Mouse (Mus musculus): Measurements from ENCODE around the gene Pex10. TPM values are rescaled to one million over a fixed set of nuclear protein-coding genes. Genes with fewer than 3 reads are reported as not detected.

Pex10 gene
- polyA plus RNA-seq, 1 experiment: 6.5 TPM

DNA sequence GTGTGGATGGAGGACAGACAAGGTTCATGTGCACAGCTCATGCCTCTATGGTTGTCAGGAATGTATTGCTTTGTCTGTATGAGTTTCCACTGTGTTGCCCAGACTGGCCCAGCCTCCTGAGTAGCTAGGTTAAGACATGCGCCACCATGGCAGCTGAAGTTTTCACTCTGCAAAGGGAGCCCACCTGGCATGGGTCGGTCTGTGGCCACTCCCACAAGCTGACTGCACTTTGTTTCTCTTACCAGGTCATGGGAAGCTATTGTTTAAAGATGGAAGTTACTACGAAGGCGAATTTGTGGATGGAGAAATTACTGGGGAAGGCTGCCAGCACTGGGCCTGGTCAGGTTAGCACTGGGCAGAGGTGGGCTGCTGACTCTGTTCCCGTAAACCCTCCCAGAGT, 22.4 kb downstream of the Pex10 start:
- Histone ChIP-seq H3K27ac (ENCODE audit: insufficient read depth, low read depth, low read length) (no peak overlapping the region), H3K4me3 (ENCODE audit: insufficient read depth, low read length) (no peak overlapping the region), H3K4me1 (ENCODE audit: control insufficient read depth, insufficient read depth, low read length) (peaks cover 21% of the 10 kb centered on the region)
- no peak for TF ChIP-seq CTCF (IDR thresholded peaks at IDR 0.05; ENCODE audit: low read depth, low read length)
- TF ChIP-seq POLR2A (IDR thresholded peaks at IDR 0.05; ENCODE audit: borderline replicate concordance, low read depth, low read length): no peak

DNA sequence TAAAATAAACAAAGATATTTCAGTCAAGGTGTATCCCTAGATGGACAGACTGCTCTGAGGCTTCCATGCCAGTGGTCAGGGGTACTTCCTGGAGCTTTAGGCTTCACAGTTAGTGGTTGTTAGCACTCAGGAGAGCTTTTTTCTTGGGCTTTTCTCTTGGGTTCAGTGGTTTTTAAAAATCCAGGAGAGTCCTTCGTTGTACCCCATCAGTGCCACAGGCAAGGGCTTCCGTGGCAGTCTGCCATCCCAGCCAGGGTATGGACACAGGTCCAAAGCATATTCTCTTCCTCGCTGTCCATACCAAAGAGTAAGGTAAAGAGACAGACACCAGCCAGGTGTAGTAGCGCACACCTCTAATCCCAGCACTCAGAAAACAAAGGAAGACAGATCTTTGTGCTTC, 23.3 kb downstream of the Pex10 start:
- no peak for TF ChIP-seq CTCF (IDR thresholded peaks at IDR 0.05; ENCODE audit: low read depth, low read length)
- TF ChIP-seq POLR2A (IDR thresholded peaks at IDR 0.05; ENCODE audit: borderline replicate concordance, low read depth, low read length): no peak
- H3K4me1 ChIP-seq (ENCODE audit: control insufficient read depth, insufficient read depth, low read length): peaks cover 17% of the 10 kb centered on the region
- H3K4me3 ChIP-seq (ENCODE audit: insufficient read depth, low read length): no peak overlapping the region
- no peak overlapping the region for H3K27ac ChIP-seq (ENCODE audit: insufficient read depth, low read depth, low read length)

GRCm38 (mm10) chr4:155090688-155091449, 24.1 kb downstream of the Pex10 start:
- H3K27ac ChIP-seq (ENCODE audit: insufficient read depth, low read depth, low read length): no peak overlapping the region
- TF ChIP-seq POLR2A (IDR thresholded peaks at IDR 0.05; ENCODE audit: borderline replicate concordance, low read depth, low read length) (no peak), CTCF (IDR thresholded peaks at IDR 0.05; ENCODE audit: low read depth, low read length) (no peak)

DNA sequence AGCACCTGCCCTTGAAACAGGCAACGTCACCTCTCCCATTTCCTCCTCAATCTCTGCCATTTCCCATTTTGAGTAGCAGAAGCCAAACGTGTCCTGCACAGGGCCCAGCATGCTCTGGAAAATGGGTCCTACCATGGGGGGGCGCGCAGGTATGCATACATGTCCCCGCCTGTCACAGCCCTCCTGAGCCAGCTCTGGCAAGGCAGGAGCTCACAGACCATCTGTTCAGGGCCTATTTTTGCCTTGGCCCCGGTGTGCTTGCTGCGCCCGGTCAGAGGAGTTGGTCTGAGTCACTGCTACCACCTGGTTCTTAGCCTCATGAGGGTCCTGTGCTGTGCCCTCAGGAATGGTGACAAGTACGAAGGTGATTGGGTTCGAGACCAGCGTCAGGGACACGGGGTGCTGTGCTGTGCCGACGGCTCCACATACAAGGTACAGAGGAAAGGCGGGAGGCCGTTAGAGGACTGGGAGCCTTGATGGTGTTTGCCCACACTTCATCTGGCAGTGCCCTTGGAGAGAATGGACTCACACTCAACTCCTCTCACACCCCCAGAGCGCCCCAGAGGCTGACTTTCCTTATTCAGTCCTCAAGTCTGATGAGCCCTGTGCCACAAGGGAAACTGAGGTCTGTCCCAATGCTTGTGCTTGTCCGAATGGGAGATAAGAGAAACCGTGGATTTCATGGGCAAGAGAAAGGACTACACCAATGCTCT, 26.1 kb downstream of the Pex10 start:
- Histone ChIP-seq H3K4me3 (ENCODE audit: insufficient read depth, low read length) (no peak overlapping the region), H3K4me1 (ENCODE audit: control insufficient read depth, insufficient read depth, low read length) (peaks cover 13% of the 10 kb centered on the region), H3K27ac (ENCODE audit: insufficient read depth, low read depth, low read length) (no peak overlapping the region)

More at GRCm38 (mm10) chr4:155090688-155091449, 24.1 kb downstream of the Pex10 start:
- Histone ChIP-seq H3K4me3 (ENCODE audit: insufficient read depth, low read length) (no peak overlapping the region), H3K4me1 (ENCODE audit: control insufficient read depth, insufficient read depth, low read length) (peaks cover 17% of the 10 kb centered on the region)

GRCm38 (mm10) chr4:155093431-155094149, 26.8 kb downstream of the Pex10 start:
- Histone ChIP-seq H3K4me3 (ENCODE audit: insufficient read depth, low read length) (no peak overlapping the region), H3K27ac (ENCODE audit: insufficient read depth, low read depth, low read length) (no peak overlapping the region), H3K4me1 (ENCODE audit: control insufficient read depth, insufficient read depth, low read length) (peaks cover 13% of the 10 kb centered on the region)
- TF ChIP-seq POLR2A (IDR thresholded peaks at IDR 0.05; ENCODE audit: borderline replicate concordance, low read depth, low read length): no peak
- no peak; the same call in 1 of the 2 replicates for TF ChIP-seq CTCF (IDR thresholded peaks at IDR 0.05; ENCODE audit: low read depth, low read length)

More for the DNA sequence above, 26.1 kb downstream of the Pex10 start:
- no peak for TF ChIP-seq POLR2A (IDR thresholded peaks at IDR 0.05; ENCODE audit: borderline replicate concordance, low read depth, low read length)
- no peak for TF ChIP-seq CTCF (IDR thresholded peaks at IDR 0.05; ENCODE audit: low read depth, low read length)

- H3K27ac ChIP-seq (ENCODE audit: insufficient read depth, low read depth, low read length): no peak overlapping the region
- H3K4me1 ChIP-seq (ENCODE audit: control insufficient read depth, insufficient read depth, low read length): peaks cover 13% of the 10 kb centered on the region
- TF ChIP-seq POLR2A (IDR thresholded peaks at IDR 0.05; ENCODE audit: borderline replicate concordance, low read depth, low read length) (no peak), CTCF (IDR thresholded peaks at IDR 0.05; ENCODE audit: low read depth, low read length) (peak; percentile 28; the same call in 1 of the 2 replicates)
- no peak overlapping the region for H3K4me3 ChIP-seq (ENCODE audit: insufficient read depth, low read length)
Measured at GRCm38 (mm10) chr4:155094565-155094964, 27.7 kb downstream of the Pex10 start.

- Histone ChIP-seq H3K27ac (ENCODE audit: insufficient read depth, low read depth, low read length) (no peak overlapping the region), H3K4me3 (ENCODE audit: insufficient read depth, low read length) (no peak overlapping the region), H3K4me1 (ENCODE audit: control insufficient read depth, insufficient read depth, low read length) (peaks cover 13% of the 10 kb centered on the region)
- TF ChIP-seq POLR2A (IDR thresholded peaks at IDR 0.05; ENCODE audit: borderline replicate concordance, low read depth, low read length) (no peak), CTCF (IDR thresholded peaks at IDR 0.05; ENCODE audit: low read depth, low read length) (peak; percentile 82)
Measured at GRCm38 (mm10) chr4:155095238-155095900, 28.6 kb downstream of the Pex10 start.

DNA sequence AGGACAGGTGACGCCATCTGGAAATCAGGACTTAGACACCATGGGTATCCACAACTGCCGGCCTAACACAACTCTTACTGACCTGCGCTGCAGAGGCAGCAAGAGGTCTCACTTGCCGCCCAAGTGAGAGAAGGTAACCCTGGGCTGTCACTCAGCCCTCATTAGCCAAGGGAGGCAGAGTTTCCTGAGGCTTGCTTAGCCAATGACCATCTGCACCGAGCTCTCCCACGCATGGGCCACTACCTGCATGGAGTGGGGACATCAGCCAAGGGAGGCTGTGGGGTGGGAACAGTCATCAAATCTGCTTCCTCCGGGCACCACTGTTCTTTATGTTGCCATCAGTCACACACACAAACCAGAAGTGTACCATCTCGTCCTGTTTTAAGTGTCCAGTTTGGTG, 29.2 kb downstream of the Pex10 start:
- H3K4me3 ChIP-seq (ENCODE audit: insufficient read depth, low read length): no peak overlapping the region
- TF ChIP-seq POLR2A (IDR thresholded peaks at IDR 0.05; ENCODE audit: borderline replicate concordance, low read depth, low read length) (no peak), CTCF (IDR thresholded peaks at IDR 0.05; ENCODE audit: low read depth, low read length) (no peak)
- H3K27ac ChIP-seq (ENCODE audit: insufficient read depth, low read depth, low read length): no peak overlapping the region
- peaks cover 13% of the 10 kb centered on the region for H3K4me1 ChIP-seq (ENCODE audit: control insufficient read depth, insufficient read depth, low read length)

- no peak for TF ChIP-seq CTCF (IDR thresholded peaks at IDR 0.05; ENCODE audit: low read depth, low read length)
- TF ChIP-seq POLR2A (IDR thresholded peaks at IDR 0.05; ENCODE audit: borderline replicate concordance, low read depth, low read length): no peak
- no peak overlapping the region for H3K4me3 ChIP-seq (ENCODE audit: insufficient read depth, low read length)
- H3K4me1 ChIP-seq (ENCODE audit: control insufficient read depth, insufficient read depth, low read length): peaks cover 13% of the 10 kb centered on the region
- H3K27ac ChIP-seq (ENCODE audit: insufficient read depth, low read depth, low read length): no peak overlapping the region
Measured at GRCm38 (mm10) chr4:155097452-155097851, 30.6 kb downstream of the Pex10 start.

All from bone marrow macrophage, adult 2 months (primary cell).